Mouse (Mus musculus) G1E (cell line): Measurements from ENCODE around the gene 4930539E08Rik.

Experiments used
- CTCF ChIP-seq: IDR thresholded peaks from 2 replicates; pipeline ENCODE4 v1.5.1; 2012; ENCODE audit warnings: low read depth, low read length, inconsistent platforms, mixed read lengths
- POLR2AphosphoS5 ChIP-seq: IDR thresholded peaks from 2 replicates; pipeline ENCODE4 v1.6.1; 2012; ENCODE audit warnings: low read depth, low read length, inconsistent platforms; ENCODE audit not compliant: insufficient replicate concordance
- TAL1 ChIP-seq: conservative IDR thresholded peaks from 2 replicates; pipeline ENCODE4 v1.6.1; 2012; ENCODE audit warnings: low read depth, low read length, inconsistent platforms, mixed read lengths

- TF ChIP-seq POLR2AphosphoS5 (no peak), CTCF (no peak), TAL1 (no peak)
These were observed 28.9 kb downstream of the 4930539E08Rik start for GRCm38 (mm10) chr17:28886266-28886665.
